Mouse (Mus musculus) forebrain, embryonic 13.5 days (tissue): Measurements from ENCODE around the gene Dlx3. TPM values are rescaled to one million over a fixed set of nuclear protein-coding genes. Genes with fewer than 3 reads are reported as not detected.

Experiments
- ATAC-seq: fragments of 200-750 bp; cut with Nextera tagmentation; 2 replicates; pipeline ENCODE4 v1.8.0; 2017
- H3K27ac ChIP-seq: fragments of 300-500 bp; sonication (generic); 2 replicates; pipeline ENCODE4 v1.5.1; 2015; ENCODE audit warnings: inconsistent platforms, mild to moderate bottlenecking, moderate library complexity
- H3K27me3 ChIP-seq: fragments of 300-500 bp; sonication (generic); 2 replicates; pipeline ENCODE4 v1.6.1; 2015; ENCODE audit warnings: mild to moderate bottlenecking, inconsistent platforms
- H3K36me3 ChIP-seq: fragments of 300-500 bp; sonication (generic); 2 replicates; pipeline ENCODE4 v1.6.1; 2015; ENCODE audit warnings: mild to moderate bottlenecking, inconsistent platforms; ENCODE audit not compliant: poor library complexity, severe bottlenecking
- H3K4me1 ChIP-seq: fragments of 300-500 bp; sonication (generic); 2 replicates; pipeline ENCODE4 v1.6.1; 2015; ENCODE audit warnings: inconsistent platforms
- H3K4me2 ChIP-seq: fragments of 300-500 bp; sonication (generic); 2 replicates; pipeline ENCODE4 v1.6.1; 2015; ENCODE audit warnings: inconsistent platforms, mild to moderate bottlenecking, moderate library complexity
- H3K4me3 ChIP-seq: fragments of 300-500 bp; sonication (generic); 2 replicates; pipeline ENCODE4 v1.5.1; 2015; ENCODE audit warnings: mild to moderate bottlenecking, inconsistent platforms
- H3K9ac ChIP-seq: fragments of 300-500 bp; sonication (generic); 2 replicates; pipeline ENCODE4 v1.6.1; 2015; ENCODE audit warnings: mild to moderate bottlenecking, inconsistent platforms
- H3K9me3 ChIP-seq: fragments of 300-500 bp; sonication (generic); replicated peaks from 2 replicates; pipeline ENCODE4 v1.6.1; 2016; ENCODE audit warnings: inconsistent platforms
- WGBS: fragments of 180-500 bp; shearing (Covaris S2); methylation state at CpG from one replicate; pipeline ENCODE4 v1.1.7; 2015; 5-methylcytosine and 5-hydroxymethylcytosine counted together
- polyA plus RNA-seq: library from polyadenylated mRNA; unstranded; fragments of >200 nt; fragmentation: Nextera tagmentation; extraction: Ambion mirVana; gene quantifications from 2 replicates; pipeline ENCODE4 v1.2.1, GENCODE M21; 2015

Gene Dlx3
- polyA plus RNA-seq, 1 experiment from 2014 or later: not detected

GRCm38 (mm10) chr11:95079256-95079875 lies 40.6 kb upstream of the Dlx3 start:
- Histone ChIP-seq H3K9me3 (no peaks in the 10 kb centered on the region), H3K36me3 (no peaks in the 10 kb centered on the region), H3K4me1 (peaks cover 17% of the 10 kb centered on the region), H3K4me3 (no peak overlapping the region), H3K4me2 (no peak overlapping the region), H3K9ac (no peak overlapping the region), H3K27ac (no peak overlapping the region), H3K27me3 (peaks cover 52% of the 10 kb centered on the region)
- 91% methylated on average over 6 of the region's 6 CpGs for WGBS
- ATAC-seq: no peak

- peaks cover 39% of the 10 kb centered on the region for H3K27me3 ChIP-seq
- H3K4me3 ChIP-seq: no peak overlapping the region
- H3K9me3 ChIP-seq: no peaks in the 10 kb centered on the region
- no peak for ATAC-seq
- H3K9ac ChIP-seq: no peak overlapping the region
- H3K36me3 ChIP-seq: no peaks in the 10 kb centered on the region
- H3K4me1 ChIP-seq: peaks cover 9% of the 10 kb centered on the region
- H3K4me2 ChIP-seq: no peak overlapping the region
- WGBS: 89% methylated on average over 6 of the region's 6 CpGs
- H3K27ac ChIP-seq: no peak overlapping the region
Observed at GRCm38 (mm10) chr11:95080783-95081182, 39.1 kb upstream of the Dlx3 start.

- Histone ChIP-seq H3K27me3 (peaks cover 24% of the 10 kb centered on the region), H3K9ac (no peak overlapping the region), H3K4me2 (no peak overlapping the region), H3K27ac (no peak overlapping the region), H3K9me3 (no peaks in the 10 kb centered on the region), H3K4me1 (no peaks in the 10 kb centered on the region), H3K4me3 (no peak overlapping the region), H3K36me3 (no peaks in the 10 kb centered on the region)
- ATAC-seq: no peak
- WGBS: 92% methylated on average over 7 of the region's 7 CpGs
Observed at GRCm38 (mm10) chr11:95082896-95083295, 37.0 kb upstream of the Dlx3 start.

GRCm38 (mm10) chr11:95084175-95084574 lies 35.7 kb upstream of the Dlx3 start:
- Histone ChIP-seq H3K27ac (no peak overlapping the region), H3K27me3 (peaks cover 11% of the 10 kb centered on the region), H3K4me2 (no peak overlapping the region), H3K9me3 (no peaks in the 10 kb centered on the region), H3K4me3 (no peak overlapping the region), H3K36me3 (no peaks in the 10 kb centered on the region), H3K9ac (no peak overlapping the region), H3K4me1 (no peaks in the 10 kb centered on the region)
- ATAC-seq: no peak
- 38% methylated on average over 4 of the region's 4 CpGs for WGBS

GRCm38 (mm10) chr11:95084811-95085382 lies 35.0 kb upstream of the Dlx3 start:
- Histone ChIP-seq H3K9me3 (no peaks in the 10 kb centered on the region), H3K4me1 (no peaks in the 10 kb centered on the region), H3K27ac (no peak overlapping the region), H3K9ac (no peak overlapping the region), H3K4me3 (no peak overlapping the region), H3K27me3 (0 out of 2 replicates have a peak, but pooled peaks cover 5% of the 10 kb centered on the region), H3K4me2 (no peak overlapping the region), H3K36me3 (no peaks in the 10 kb centered on the region)
- ATAC-seq: no peak
- 30% methylated on average over 5 of the region's 5 CpGs for WGBS

- no peaks in the 10 kb centered on the region for H3K9me3 ChIP-seq
- no peaks in the 10 kb centered on the region for H3K36me3 ChIP-seq
- 19% methylated on average over 5 of the region's 5 CpGs for WGBS
- H3K9ac ChIP-seq: no peak overlapping the region
- no peaks in the 10 kb centered on the region for H3K27me3 ChIP-seq
- no peaks in the 10 kb centered on the region for H3K4me1 ChIP-seq
- H3K27ac ChIP-seq: no peak overlapping the region
- no peak overlapping the region for H3K4me3 ChIP-seq
- no peak overlapping the region for H3K4me2 ChIP-seq
- no peak for ATAC-seq
Observed at GRCm38 (mm10) chr11:95085710-95086109, 34.2 kb upstream of the Dlx3 start.

GRCm38 (mm10) chr11:95086229-95086628 lies 33.7 kb upstream of the Dlx3 start:
- no peaks in the 10 kb centered on the region for H3K27me3 ChIP-seq
- H3K4me3 ChIP-seq: no peak overlapping the region
- no peak overlapping the region for H3K27ac ChIP-seq
- H3K4me2 ChIP-seq: no peak overlapping the region
- no peak overlapping the region for H3K9ac ChIP-seq
- H3K9me3 ChIP-seq: no peaks in the 10 kb centered on the region
- 52% methylated on average over 5 of the region's 5 CpGs for WGBS
- no peaks in the 10 kb centered on the region for H3K4me1 ChIP-seq
- ATAC-seq: no peak
- no peaks in the 10 kb centered on the region for H3K36me3 ChIP-seq

- H3K9me3 ChIP-seq: no peaks in the 10 kb centered on the region
- H3K27me3 ChIP-seq: no peaks in the 10 kb centered on the region
- ATAC-seq: no peak
- H3K4me2 ChIP-seq: no peak overlapping the region
- no peak overlapping the region for H3K4me3 ChIP-seq
- no peaks in the 10 kb centered on the region for H3K4me1 ChIP-seq
- H3K27ac ChIP-seq: no peak overlapping the region
- WGBS: 76% methylated on average over 17 of the region's 17 CpGs
- H3K9ac ChIP-seq: no peak overlapping the region
- H3K36me3 ChIP-seq: no peaks in the 10 kb centered on the region
Observed at GRCm38 (mm10) chr11:95087301-95088228, 32.4 kb upstream of the Dlx3 start.

- H3K9me3 ChIP-seq: no peaks in the 10 kb centered on the region
- no peaks in the 10 kb centered on the region for H3K27me3 ChIP-seq
- ATAC-seq: no peak
- H3K27ac ChIP-seq: no peak overlapping the region
- H3K9ac ChIP-seq: no peak overlapping the region
- no peak overlapping the region for H3K4me2 ChIP-seq
- no peaks in the 10 kb centered on the region for H3K36me3 ChIP-seq
- H3K4me1 ChIP-seq: no peaks in the 10 kb centered on the region
- no peak overlapping the region for H3K4me3 ChIP-seq
- WGBS: 63% methylated on average over 7 of the region's 7 CpGs
Observed at GRCm38 (mm10) chr11:95088286-95088685, 31.6 kb upstream of the Dlx3 start.

GRCm38 (mm10) chr11:95088857-95089779 lies 30.8 kb upstream of the Dlx3 start:
- ATAC-seq: no peak
- Histone ChIP-seq H3K4me2 (no peak overlapping the region), H3K4me3 (no peak overlapping the region), H3K27me3 (no peaks in the 10 kb centered on the region), H3K9ac (no peak overlapping the region), H3K27ac (no peak overlapping the region), H3K9me3 (no peaks in the 10 kb centered on the region), H3K36me3 (no peaks in the 10 kb centered on the region), H3K4me1 (no peaks in the 10 kb centered on the region)
- WGBS: 81% methylated on average over 16 of the region's 16 CpGs

GRCm38 (mm10) chr11:95093077-95093476 lies 26.8 kb upstream of the Dlx3 start:
- peaks cover 8% of the 10 kb centered on the region for H3K4me1 ChIP-seq
- WGBS: 80% methylated on average over 5 of the region's 5 CpGs
- no peak for ATAC-seq

More at GRCm38 (mm10) chr11:95093077-95093476, 26.8 kb upstream of the Dlx3 start:
- H3K4me3 ChIP-seq: no peak overlapping the region
- no peaks in the 10 kb centered on the region for H3K36me3 ChIP-seq
- no peak overlapping the region for H3K27ac ChIP-seq
- H3K9me3 ChIP-seq: no peaks in the 10 kb centered on the region
- H3K4me2 ChIP-seq: no peak overlapping the region
- H3K9ac ChIP-seq: no peak overlapping the region
- no peaks in the 10 kb centered on the region for H3K27me3 ChIP-seq
